In the genomic region with DNA sequence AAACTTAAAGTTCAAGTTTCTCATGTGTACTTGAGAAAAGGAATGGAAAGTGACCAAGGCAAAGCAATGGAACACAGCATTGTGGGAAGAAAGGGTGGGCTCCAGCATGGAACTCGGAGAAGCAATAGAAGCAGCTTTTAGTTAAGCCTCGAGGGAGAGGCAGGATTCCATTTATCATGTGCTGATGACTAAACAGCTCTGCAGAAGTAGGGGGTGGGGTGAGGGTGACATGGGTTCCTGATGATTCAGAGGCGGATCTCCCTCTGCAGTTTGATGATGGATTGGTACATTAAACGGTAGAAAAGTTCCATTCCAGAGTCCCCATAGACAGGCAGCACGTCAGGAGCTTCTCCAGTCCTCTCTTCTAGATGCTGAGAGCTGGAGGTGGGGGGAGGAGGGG, we compare ENCODE assay signal across 16 mouse cellular contexts. TPM values are rescaled to one million over a fixed set of nuclear protein-coding genes. Genes with fewer than 3 reads are reported as not detected.
DNase-seq lines count a peak whose midpoint lies in the region; ATAC-seq and TF ChIP-seq lines count a peak whose summit lies in the region.
"Had no signal": no experiment of that assay in that cellular context is flagged by ENCODE, and none has a peak within 500 bp of the region (broad histone marks: within the 10 kb centered on the region; RNA-seq: fewer than 3 reads in every experiment).

No protein-coding gene starts in this region.

- TF ChIP-seq POLR2A in lung, adult 2 months (IDR thresholded peaks at IDR 0.05; ENCODE audit: borderline replicate concordance, extremely low read depth, low read depth, low read length), result no peak

- H3K4me1 ChIP-seq in embryonic facial prominence, embryonic 14.5 days (ENCODE audit: control insufficient read depth, insufficient read depth, low read length), result no peaks in the 10 kb centered on the region
- H3K4me1 ChIP-seq in embryonic facial prominence, embryonic 10.5 days, result no peaks in the 10 kb centered on the region
- no peaks in the 10 kb centered on the region for H3K4me1 ChIP-seq in lung, postnatal 0 days (ENCODE audit: insufficient read depth, low read depth, low read length)
- H3K4me1 ChIP-seq in lung, adult 2 months (ENCODE audit: control insufficient read depth, insufficient read depth, low read length), result no peaks in the 10 kb centered on the region
- no peaks in the 10 kb centered on the region for H3K4me1 ChIP-seq in forebrain, postnatal 0 days (ENCODE audit: insufficient read depth)

- no peak for TF ChIP-seq EP300 in lung, postnatal 0 days (IDR thresholded peaks at IDR 0.05)

- no peak overlapping the region for H3K4me3 ChIP-seq in embryonic facial prominence, embryonic 14.5 days (ENCODE audit: low read depth, low read length)
- no peak overlapping the region for H3K4me3 ChIP-seq in embryonic facial prominence, embryonic 10.5 days
- H3K4me3 ChIP-seq in lung, postnatal 0 days (ENCODE audit: low read depth, low read length), result no peak overlapping the region
- no peak overlapping the region for H3K4me3 ChIP-seq in lung, adult 2 months (replicated peaks; ENCODE audit: extremely low read depth, low read depth, low read length)
- H3K4me3 ChIP-seq in forebrain, postnatal 0 days (ENCODE audit: low read depth, low read length), result no peak overlapping the region
- H3K4me3 ChIP-seq: liver, embryonic 12.5 days had no signal

- ATAC-seq in embryonic facial prominence, embryonic 14.5 days (ENCODE audit: low read depth), result no peak
- ATAC-seq in lung, postnatal 0 days, result no peak
- ATAC-seq in megakaryocyte, adult 5-6 weeks (ENCODE audit: poor library complexity, severe bottlenecking), result no peak
- ATAC-seq in forebrain, postnatal 0 days, result no peak; the same call in 1 of the 2 replicates
- ATAC-seq: liver, embryonic 12.5 days had no signal

- no peaks in the 10 kb centered on the region for H3K27me3 ChIP-seq in embryonic facial prominence, embryonic 14.5 days (replicated peaks; ENCODE audit: control insufficient read depth, insufficient read depth, low read length)
- H3K27me3 ChIP-seq in embryonic facial prominence, embryonic 10.5 days (replicated peaks; ENCODE audit: low read depth, poor library complexity, severe bottlenecking), result no peaks in the 10 kb centered on the region
- no peaks in the 10 kb centered on the region for H3K27me3 ChIP-seq in lung, postnatal 0 days (replicated peaks; ENCODE audit: insufficient read depth, low read length)
- H3K27me3 ChIP-seq in forebrain, postnatal 0 days (ENCODE audit: insufficient read depth, low read length), result no peaks in the 10 kb centered on the region

- 49% methylated on average over 5 of the region's 5 CpGs for WGBS in embryonic facial prominence, embryonic 14.5 days
- 72% methylated on average over 5 of the region's 5 CpGs for WGBS in embryonic facial prominence, embryonic 10.5 days
- WGBS in lung, postnatal 0 days, result 41% methylated on average over 5 of the region's 5 CpGs
- WGBS in lung, adult 2 months, result 36% methylated on average over 5 of the region's 5 CpGs
- 66% methylated on average over 5 of the region's 5 CpGs for WGBS in forebrain, postnatal 0 days

- H3K9ac ChIP-seq in embryonic facial prominence, embryonic 14.5 days (ENCODE audit: low read depth, low read length), result no peak overlapping the region
- no peak overlapping the region for H3K9ac ChIP-seq in lung, postnatal 0 days (replicated peaks; ENCODE audit: low read depth)
- no peak overlapping the region for H3K9ac ChIP-seq in forebrain, postnatal 0 days
- H3K9ac ChIP-seq: liver, embryonic 12.5 days had no signal

- peak; percentile 14 for DNase-seq in embryonic facial prominence, embryonic 14.5 days (ENCODE audit: low spot score)
- no peak for DNase-seq in embryonic facial prominence, embryonic 10.5 days (ENCODE audit: low spot score)
- DNase-seq in lung, postnatal 0 days (ENCODE audit: low spot score), result peak; percentile 25
- DNase-seq in lung, adult 2 months, result no peak
- peak; percentile 8 for DNase-seq in adipocyte (ENCODE audit: low spot score)
- peak; percentile 33 for DNase-seq in fibroblast of lung, adult 2 months (ENCODE audit: low read depth)
- DNase-seq in forebrain, postnatal 0 days, result no peak
- DNase-seq: B cell, adult 2 months; cerebellum, postnatal 25 days; heart, adult 18-20 months; heart, postnatal 4 days; kidney, adult 8-10 months; lung, postnatal 4 days; right cerebral cortex, postnatal 4 days had no signal

- no peak overlapping the region for H3K27ac ChIP-seq in embryonic facial prominence, embryonic 14.5 days (replicated peaks; ENCODE audit: low read depth, low read length)
- no peak overlapping the region for H3K27ac ChIP-seq in embryonic facial prominence, embryonic 10.5 days (replicated peaks)
- no peak overlapping the region for H3K27ac ChIP-seq in lung, postnatal 0 days (ENCODE audit: low read length)
- H3K27ac ChIP-seq in forebrain, postnatal 0 days (ENCODE audit: low read depth, low read length), result no peak overlapping the region
- H3K27ac ChIP-seq: liver, embryonic 12.5 days had no signal

- no peaks in the 10 kb centered on the region for H3K36me3 ChIP-seq in embryonic facial prominence, embryonic 14.5 days (ENCODE audit: control insufficient read depth, insufficient read depth, low read length)
- no peaks in the 10 kb centered on the region for H3K36me3 ChIP-seq in embryonic facial prominence, embryonic 10.5 days (replicated peaks)
- no peaks in the 10 kb centered on the region for H3K36me3 ChIP-seq in lung, postnatal 0 days (ENCODE audit: insufficient read depth, low read length)
- H3K36me3 ChIP-seq in forebrain, postnatal 0 days (ENCODE audit: insufficient read depth), result no peaks in the 10 kb centered on the region
- H3K36me3 ChIP-seq: liver, embryonic 12.5 days had no signal

- H3K9me3 ChIP-seq in embryonic facial prominence, embryonic 14.5 days (ENCODE audit: control insufficient read depth, low read length), result no peaks in the 10 kb centered on the region
- H3K9me3 ChIP-seq in embryonic facial prominence, embryonic 10.5 days, result no peaks in the 10 kb centered on the region
- H3K9me3 ChIP-seq in lung, postnatal 0 days (ENCODE audit: low read length), result no peaks in the 10 kb centered on the region
- no peaks in the 10 kb centered on the region for H3K9me3 ChIP-seq in forebrain, postnatal 0 days (ENCODE audit: low read length)
- H3K9me3 ChIP-seq: liver, embryonic 12.5 days had no signal

- no peak for TF ChIP-seq CTCF in lung, postnatal 0 days (IDR thresholded peaks at IDR 0.05)
- no peak for TF ChIP-seq CTCF in lung, adult 2 months (IDR thresholded peaks at IDR 0.05; ENCODE audit: insufficient read depth, low read length)
- no peak for TF ChIP-seq CTCF in forebrain, postnatal 0 days (IDR thresholded peaks at IDR 0.05; ENCODE audit: low read depth)

- no peak overlapping the region for H3K4me2 ChIP-seq in embryonic facial prominence, embryonic 14.5 days (ENCODE audit: low read depth, low read length)
- no peak overlapping the region for H3K4me2 ChIP-seq in lung, postnatal 0 days (replicated peaks; ENCODE audit: low read depth, low read length)
- no peak overlapping the region for H3K4me2 ChIP-seq in forebrain, postnatal 0 days (ENCODE audit: low read depth)
- H3K4me2 ChIP-seq: liver, embryonic 12.5 days had no signal

RNA-seq across cellular contexts. Expression of a gene that starts 48.5 kb away (rescaled TPM):
- 13.1 and 15.4 TPM in 2 replicates for polyA plus RNA-seq in embryonic facial prominence, embryonic 14.5 days (2014; fragmentation: Nextera tagmentation; extraction: Ambion mirVana)
- polyA plus RNA-seq in embryonic facial prominence, embryonic 10.5 days (2016; fragmentation: Nextera tagmentation; extraction: Ambion mirVana), result 4.6 and 5.0 TPM in 2 replicates
- 16.0 and 17.5 TPM in 2 replicates for polyA plus RNA-seq in lung, postnatal 0 days (2015; fragmentation: Nextera tagmentation; extraction: Ambion mirVana)
- 7.3 and 14.5 TPM in 2 replicates for polyA plus RNA-seq in lung, adult 2 months (2012; rRNA removed)
- total RNA-seq in megakaryocyte, adult 5-6 weeks (2015), result 0.22 TPM in 1 of 2 replicates, not detected in the other
- not detected in 2 replicates for total RNA-seq in megakaryocyte, adult 5-6 weeks (2017)
- 175 and 182 TPM in 2 replicates for total RNA-seq in forebrain, postnatal 0 days (2014; rRNA removed)
- polyA plus RNA-seq in forebrain, postnatal 0 days (2015; fragmentation: Nextera tagmentation; extraction: Ambion mirVana), result 103 and 113 TPM in 2 replicates

RNA-seq across cellular contexts. Expression of a gene that starts 57.7 kb away (rescaled TPM):
- polyA plus RNA-seq in embryonic facial prominence, embryonic 14.5 days (2014; fragmentation: Nextera tagmentation; extraction: Ambion mirVana), result 1,681 and 1,840 TPM in 2 replicates
- 705 and 749 TPM in 2 replicates for polyA plus RNA-seq in embryonic facial prominence, embryonic 10.5 days (2016; fragmentation: Nextera tagmentation; extraction: Ambion mirVana)
- 1,202 and 1,335 TPM in 2 replicates for polyA plus RNA-seq in lung, postnatal 0 days (2015; fragmentation: Nextera tagmentation; extraction: Ambion mirVana)
- 177 and 466 TPM in 2 replicates for polyA plus RNA-seq in lung, adult 2 months (2012; rRNA removed)
- total RNA-seq in megakaryocyte, adult 5-6 weeks (2015), result 2,599 and 2,847 TPM in 2 replicates
- total RNA-seq in megakaryocyte, adult 5-6 weeks (2017), result 12.8 and 16.2 TPM in 2 replicates
- total RNA-seq in forebrain, postnatal 0 days (2014; rRNA removed), result 83.3 and 174 TPM in 2 replicates
- polyA plus RNA-seq in forebrain, postnatal 0 days (2015; fragmentation: Nextera tagmentation; extraction: Ambion mirVana), result 876 and 957 TPM in 2 replicates

Comparison
In these comparisons a context has a peak if more than half of its experiments do, and no peak if none do; other contexts are left out.
1. DNase-seq: peak in embryonic facial prominence, embryonic 14.5 days (single experiment), lung, postnatal 0 days (single experiment), adipocyte (single experiment) and fibroblast of lung, adult 2 months (single experiment); none in embryonic facial prominence, embryonic 10.5 days (single experiment), lung, adult 2 months (single experiment) and forebrain, postnatal 0 days (single experiment).